Mouse (Mus musculus): ENCODE measurements around the gene Ndufaf2. TPM values are rescaled to one million over a fixed set of nuclear protein-coding genes. Genes with fewer than 3 reads are reported as not detected.

Ndufaf2 gene
- polyA plus RNA-seq, 1 experiment from 2014 or later, result 72.6 TPM

DNA sequence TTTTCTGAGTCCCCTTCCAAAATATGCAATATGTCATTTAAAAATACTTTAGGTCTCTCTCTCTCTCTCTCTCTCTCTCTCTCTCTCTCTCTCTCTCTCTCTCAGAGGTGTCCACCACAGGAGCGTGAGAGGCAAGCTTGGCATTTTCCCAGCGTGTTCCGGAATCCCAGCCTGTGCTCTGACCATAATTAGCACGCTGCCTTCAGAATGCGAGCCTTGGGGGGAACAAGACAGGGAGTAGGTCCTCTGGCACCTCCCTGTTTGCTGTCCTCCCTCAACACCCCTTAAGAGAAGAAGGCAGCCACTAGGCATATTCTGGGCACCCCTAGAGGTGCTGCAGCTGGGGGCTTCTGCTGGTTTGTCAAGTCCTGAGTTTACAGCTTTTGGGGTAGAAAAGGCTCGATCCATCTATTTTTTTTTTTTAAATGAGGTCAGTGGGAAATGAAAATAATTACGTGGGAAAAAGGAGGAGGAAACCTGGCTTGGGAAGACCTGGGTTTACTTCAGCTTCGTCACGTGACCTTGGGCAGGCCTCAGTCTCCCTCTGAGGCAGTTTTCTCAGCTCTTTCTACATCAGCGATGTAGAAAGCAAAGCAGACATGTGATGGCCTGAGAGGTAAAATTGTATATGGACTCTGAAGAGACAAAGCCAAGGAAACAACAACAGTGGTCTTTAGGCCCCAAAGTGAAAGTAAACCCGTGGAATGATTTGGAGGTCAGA, 187.8 kb downstream of the Ndufaf2 start:
- H3K27me3 ChIP-seq, result no peaks in the 10 kb centered on the region
- peak overlapping the region; percentile 30 for H3K4me2 ChIP-seq (replicated peaks)
- no peak overlapping the region for H3K9ac ChIP-seq (replicated peaks)
- peaks cover 22% of the 10 kb centered on the region for H3K4me1 ChIP-seq
- no peaks in the 10 kb centered on the region for H3K9me3 ChIP-seq
- H3K4me3 ChIP-seq, result no peak overlapping the region
- H3K27ac ChIP-seq (replicated peaks), result peak overlapping the region; percentile 85
- 45% methylated on average over 11 of the region's 11 CpGs for WGBS
- H3K36me3 ChIP-seq, result no peaks in the 10 kb centered on the region
- ATAC-seq (replicated peaks), result peak; percentile 74

DNA sequence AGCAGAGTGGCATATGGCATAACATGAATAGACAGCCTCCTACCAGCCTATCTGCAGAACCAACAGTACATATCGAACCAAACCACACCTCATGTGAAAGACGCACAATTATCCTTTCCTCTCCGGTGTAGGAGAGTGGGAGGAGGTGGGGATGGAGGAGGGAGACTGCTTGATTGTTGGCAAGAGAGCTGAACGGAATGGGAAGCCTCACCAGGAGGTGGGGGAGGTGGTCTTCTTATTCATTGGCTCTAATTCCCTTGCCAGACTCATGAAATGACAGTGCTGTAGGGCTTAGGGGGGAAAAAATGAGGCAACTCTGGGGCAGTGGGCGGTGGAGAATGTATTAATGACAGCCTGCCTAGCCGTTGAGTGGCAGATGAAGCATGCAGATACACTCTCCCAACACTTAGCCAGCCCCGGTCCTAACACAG, 188.4 kb downstream of the Ndufaf2 start:
- Histone ChIP-seq H3K27me3 (no peaks in the 10 kb centered on the region), H3K4me1 (peaks cover 22% of the 10 kb centered on the region), H3K9me3 (no peaks in the 10 kb centered on the region), H3K4me2 (replicated peaks) (peak overlapping the region; percentile 30), H3K36me3 (no peaks in the 10 kb centered on the region), H3K9ac (replicated peaks) (no peak overlapping the region), H3K4me3 (no peak overlapping the region), H3K27ac (replicated peaks) (peak overlapping the region; percentile 85)
- 8% methylated on average over 7 of the region's 7 CpGs for WGBS
- ATAC-seq (replicated peaks), result peak; percentile 91

DNA sequence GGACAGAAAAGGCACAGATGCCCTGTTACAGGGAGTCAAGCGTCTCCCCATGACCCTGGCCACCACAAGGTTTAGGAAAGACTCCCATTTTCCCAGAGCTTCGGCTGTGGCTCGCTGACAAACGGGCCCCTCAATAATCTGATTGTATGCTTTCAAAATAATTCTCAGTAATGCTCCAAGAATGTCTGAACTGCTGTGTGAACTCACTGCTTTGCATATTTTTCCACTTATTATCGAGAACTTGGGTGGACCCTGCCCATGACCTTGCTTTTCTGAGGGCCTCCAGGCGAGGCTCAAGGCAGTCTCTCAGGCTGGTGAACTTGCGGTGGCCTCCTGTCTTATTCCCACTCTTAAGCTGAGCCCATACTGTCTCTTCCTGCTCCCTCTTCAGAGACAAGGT, 193.8 kb downstream of the Ndufaf2 start:
- no peaks in the 10 kb centered on the region for H3K36me3 ChIP-seq
- H3K9ac ChIP-seq (replicated peaks), result no peak overlapping the region
- no peak overlapping the region for H3K4me3 ChIP-seq
- H3K4me2 ChIP-seq (replicated peaks), result no peak overlapping the region
- no peaks in the 10 kb centered on the region for H3K9me3 ChIP-seq
- no peak for ATAC-seq (replicated peaks)
- H3K27ac ChIP-seq (replicated peaks), result no peak overlapping the region
- peaks cover 7% of the 10 kb centered on the region for H3K4me1 ChIP-seq
- H3K27me3 ChIP-seq, result no peaks in the 10 kb centered on the region
- WGBS, result 72% methylated on average over 7 of the region's 7 CpGs

DNA sequence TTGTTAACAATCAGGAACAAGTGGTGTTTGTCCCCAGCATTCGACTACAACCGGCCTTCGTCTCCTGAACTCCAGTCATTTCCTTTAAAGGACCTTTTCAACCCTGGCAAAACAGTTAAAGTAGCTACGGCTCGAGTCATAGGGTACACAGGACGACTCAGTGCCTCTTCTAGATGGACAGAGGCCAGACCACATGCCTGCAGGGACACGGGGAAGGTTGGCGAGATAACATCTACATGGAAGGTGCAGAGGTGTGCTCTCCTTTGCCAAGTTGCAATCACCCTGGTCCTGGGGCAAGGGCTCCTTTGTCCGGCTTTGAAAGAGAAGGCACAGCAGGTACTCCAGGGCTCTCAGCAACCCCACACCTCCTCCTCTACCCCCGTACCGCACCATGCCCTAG, 195.0 kb downstream of the Ndufaf2 start:
- H3K27ac ChIP-seq (replicated peaks), result no peak overlapping the region
- H3K27me3 ChIP-seq, result no peaks in the 10 kb centered on the region
- no peaks in the 10 kb centered on the region for H3K36me3 ChIP-seq
- H3K9ac ChIP-seq (replicated peaks), result no peak overlapping the region
- no peak overlapping the region for H3K4me2 ChIP-seq (replicated peaks)
- WGBS, result 45% methylated on average over 11 of the region's 11 CpGs
- no peak overlapping the region for H3K4me3 ChIP-seq
- peaks cover 6% of the 10 kb centered on the region for H3K4me1 ChIP-seq
- no peak for ATAC-seq (replicated peaks)
- H3K9me3 ChIP-seq, result no peaks in the 10 kb centered on the region

DNA sequence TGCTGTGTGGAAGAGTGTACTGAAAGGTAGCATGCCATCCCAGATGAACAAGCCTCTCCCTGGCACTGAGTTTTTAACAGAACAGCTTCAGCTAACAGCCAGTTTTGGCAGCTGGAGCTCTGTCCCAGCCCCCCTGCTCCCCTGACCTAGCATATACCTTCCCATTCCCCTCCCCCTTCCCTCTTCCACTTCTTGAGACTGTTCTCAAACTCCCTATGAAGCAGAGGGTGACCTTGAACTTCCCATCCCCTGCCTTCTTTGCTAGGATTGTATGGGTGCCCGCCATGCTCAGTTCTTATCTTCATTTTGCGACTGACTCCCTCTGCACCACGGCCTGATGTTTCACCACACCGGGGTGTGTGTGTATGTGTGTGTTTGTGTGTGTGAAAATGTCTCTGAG, 195.7 kb downstream of the Ndufaf2 start:
- Histone ChIP-seq H3K4me2 (replicated peaks) (no peak overlapping the region), H3K9me3 (no peaks in the 10 kb centered on the region), H3K4me1 (peaks cover 6% of the 10 kb centered on the region), H3K4me3 (no peak overlapping the region), H3K9ac (replicated peaks) (no peak overlapping the region), H3K27ac (replicated peaks) (no peak overlapping the region), H3K36me3 (no peaks in the 10 kb centered on the region), H3K27me3 (no peaks in the 10 kb centered on the region)
- WGBS, result 76% methylated on average over 4 of the region's 4 CpGs
- ATAC-seq (replicated peaks), result no peak

DNA sequence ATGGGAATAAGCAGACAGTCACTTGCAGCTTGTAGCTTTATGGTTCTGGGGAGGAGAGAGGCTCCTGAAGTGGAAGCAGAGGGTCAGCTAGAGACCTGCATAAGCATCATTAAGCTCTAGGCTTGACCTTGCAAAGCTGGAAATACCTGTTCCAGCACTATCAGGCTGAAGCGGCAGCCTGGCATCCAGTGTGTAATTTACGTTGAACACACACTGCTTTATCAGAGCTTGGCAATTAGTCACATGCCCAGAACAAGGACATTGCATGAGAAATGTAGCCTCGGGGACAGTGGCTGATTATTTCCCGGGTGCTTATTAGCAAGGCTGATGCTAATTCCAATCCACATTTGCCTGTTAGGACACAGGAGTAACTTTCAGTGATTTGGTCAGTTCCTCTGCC, 196.5 kb downstream of the Ndufaf2 start:
- Histone ChIP-seq H3K27me3 (no peaks in the 10 kb centered on the region), H3K9ac (replicated peaks) (no peak overlapping the region), H3K4me1 (peaks cover 6% of the 10 kb centered on the region), H3K27ac (replicated peaks) (no peak overlapping the region), H3K36me3 (no peaks in the 10 kb centered on the region), H3K4me3 (no peak overlapping the region), H3K4me2 (replicated peaks) (no peak overlapping the region), H3K9me3 (no peaks in the 10 kb centered on the region)
- WGBS, result 22% methylated on average over 4 of the region's 4 CpGs
- no peak for ATAC-seq (replicated peaks)

DNA sequence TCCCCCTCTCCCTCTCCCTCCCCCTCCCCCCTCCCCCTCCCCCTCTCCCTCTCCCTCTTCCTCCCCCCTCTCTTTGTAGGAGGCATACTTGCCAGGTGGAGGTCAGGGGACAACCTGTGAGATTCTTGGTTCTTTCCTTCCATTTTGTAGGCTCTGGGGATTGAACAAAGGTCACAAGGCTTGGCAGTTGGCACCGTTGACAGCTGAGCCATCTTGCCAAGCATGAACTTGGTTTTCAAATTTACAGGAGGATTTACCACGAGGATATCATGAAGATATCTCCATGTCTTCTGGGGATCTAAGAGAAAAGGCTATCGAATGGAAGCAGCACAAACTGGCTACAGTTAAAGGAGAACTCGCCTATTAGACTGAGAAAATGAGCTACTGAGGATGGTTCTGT, 196.9 kb downstream of the Ndufaf2 start:
- Histone ChIP-seq H3K9me3 (no peaks in the 10 kb centered on the region), H3K27ac (replicated peaks) (no peak overlapping the region), H3K4me2 (replicated peaks) (no peak overlapping the region), H3K36me3 (no peaks in the 10 kb centered on the region), H3K9ac (replicated peaks) (no peak overlapping the region), H3K4me3 (no peak overlapping the region), H3K4me1 (peaks cover 6% of the 10 kb centered on the region), H3K27me3 (no peaks in the 10 kb centered on the region)
- ATAC-seq (replicated peaks), result no peak
- WGBS, result 87% methylated on average over 4 of the region's 4 CpGs

DNA sequence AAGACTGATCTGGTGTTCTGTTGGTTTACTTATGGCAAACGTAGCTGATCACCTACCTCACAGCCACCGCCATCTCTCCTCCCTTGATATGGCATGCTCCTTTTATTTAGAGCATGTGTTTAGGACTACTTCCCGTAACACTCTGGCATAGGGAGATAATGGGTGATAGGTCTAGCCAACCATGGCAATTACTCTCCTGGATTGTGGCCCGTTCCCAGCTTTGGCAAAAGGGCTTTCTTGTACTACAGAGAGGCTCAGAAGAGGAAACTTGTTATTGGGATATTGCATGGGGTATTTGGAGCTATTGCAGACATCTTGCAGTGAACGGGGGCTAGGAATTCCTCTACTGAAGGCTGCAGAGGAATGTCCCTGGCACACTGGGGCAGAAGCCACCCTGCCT, 197.9 kb downstream of the Ndufaf2 start:
- Histone ChIP-seq H3K36me3 (no peaks in the 10 kb centered on the region), H3K9me3 (no peaks in the 10 kb centered on the region), H3K4me1 (peaks cover 9% of the 10 kb centered on the region), H3K27me3 (no peaks in the 10 kb centered on the region), H3K4me3 (no peak overlapping the region), H3K4me2 (replicated peaks) (no peak overlapping the region), H3K27ac (replicated peaks) (no peak overlapping the region), H3K9ac (replicated peaks) (no peak overlapping the region)
- WGBS, result 78% methylated on average over 5 of the region's 5 CpGs
- no peak for ATAC-seq (replicated peaks)

DNA sequence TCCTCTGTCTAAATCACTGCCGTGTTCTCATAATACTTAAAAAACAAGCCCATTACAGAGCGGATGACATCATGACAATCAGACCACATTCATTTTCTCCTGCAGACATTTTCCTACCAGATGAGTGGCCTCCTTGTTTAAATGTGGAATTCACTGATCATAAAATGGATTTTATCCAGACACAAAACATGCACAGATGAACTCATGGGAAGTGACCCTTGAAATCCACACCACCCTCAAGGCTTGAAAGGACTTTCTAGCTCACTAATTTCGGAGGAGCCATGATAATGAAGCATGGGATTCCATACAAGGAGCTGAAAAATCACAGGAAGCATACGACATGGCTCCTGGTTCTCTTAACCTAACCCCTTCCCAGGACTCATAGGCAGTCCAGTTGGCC, 198.5 kb downstream of the Ndufaf2 start:
- 70% methylated on average over 4 of the region's 4 CpGs for WGBS
- no peak for ATAC-seq (replicated peaks)
- Histone ChIP-seq H3K9ac (replicated peaks) (no peak overlapping the region), H3K36me3 (no peaks in the 10 kb centered on the region), H3K27me3 (no peaks in the 10 kb centered on the region), H3K4me3 (no peak overlapping the region), H3K27ac (replicated peaks) (no peak overlapping the region), H3K4me2 (replicated peaks) (no peak overlapping the region), H3K9me3 (no peaks in the 10 kb centered on the region), H3K4me1 (peaks cover 13% of the 10 kb centered on the region)

DNA sequence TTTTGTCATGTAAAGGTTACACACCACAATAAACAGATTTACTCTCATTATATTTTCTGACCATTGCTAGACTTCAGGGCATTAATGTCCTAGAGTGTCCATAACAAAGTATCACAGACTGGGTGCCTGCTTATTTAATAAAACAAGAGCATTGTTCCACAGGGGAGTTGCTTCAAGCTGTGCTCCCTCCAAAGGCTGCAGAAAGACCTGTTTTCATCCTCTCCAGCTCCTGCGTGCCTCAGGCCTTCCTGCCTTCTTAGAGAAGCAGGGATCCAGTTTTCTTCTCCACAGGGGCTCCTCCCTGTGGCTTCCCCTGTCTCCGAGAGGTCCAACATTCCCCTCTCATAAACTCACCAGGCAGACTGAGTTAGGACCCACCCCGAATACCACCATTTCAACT, 202.2 kb downstream of the Ndufaf2 start:
- Histone ChIP-seq H3K9me3 (no peaks in the 10 kb centered on the region), H3K27ac (replicated peaks) (no peak overlapping the region), H3K27me3 (no peaks in the 10 kb centered on the region), H3K4me3 (no peak overlapping the region), H3K4me1 (peaks cover 17% of the 10 kb centered on the region), H3K4me2 (replicated peaks) (no peak overlapping the region), H3K36me3 (no peaks in the 10 kb centered on the region), H3K9ac (replicated peaks) (no peak overlapping the region)
- WGBS, result 20% methylated on average over 3 of the region's 3 CpGs
- ATAC-seq (replicated peaks), result no peak

DNA sequence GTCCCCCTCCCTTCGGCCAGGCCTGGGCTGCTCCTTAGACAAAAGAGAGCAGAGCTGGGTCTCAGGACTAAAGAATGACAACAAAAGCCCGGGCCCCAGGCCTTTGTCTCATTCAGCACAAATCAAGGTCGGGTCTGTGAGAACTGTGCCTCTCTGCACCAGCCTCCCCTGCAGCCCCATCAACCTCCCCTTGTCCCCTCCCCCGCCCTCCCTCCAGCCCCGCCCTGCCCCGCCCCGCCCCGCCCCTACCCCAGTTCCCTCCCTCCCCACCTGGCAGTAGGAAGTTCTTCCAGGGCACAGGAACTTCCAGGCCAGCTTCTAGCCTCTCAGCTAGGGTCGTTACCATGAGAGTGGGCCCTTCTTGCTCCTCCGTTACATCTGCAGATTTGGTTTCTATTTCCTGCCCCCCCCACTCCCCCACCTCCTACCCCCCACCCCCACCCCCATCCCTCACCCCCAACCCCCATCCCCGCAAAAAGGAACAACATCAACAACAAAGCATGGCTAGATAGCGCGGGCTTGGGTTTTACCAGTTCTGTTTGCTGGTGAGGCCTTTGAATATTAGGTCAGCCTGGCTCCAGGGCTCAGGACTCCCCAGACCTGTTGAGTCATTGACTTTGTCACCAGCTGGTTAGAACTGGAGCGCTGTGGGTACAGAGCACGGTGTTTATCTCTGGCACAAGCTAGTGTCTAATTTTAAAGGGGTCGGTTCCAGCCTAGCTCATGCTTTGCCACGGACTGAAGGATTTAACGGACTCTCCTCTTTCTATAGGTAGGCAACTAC, 202.9 kb downstream of the Ndufaf2 start:
- peak; percentile 76 for ATAC-seq (replicated peaks)
- WGBS, result 8% methylated on average over 13 of the region's 18 CpGs
- Histone ChIP-seq H3K4me3 (no peak overlapping the region), H3K27me3 (no peaks in the 10 kb centered on the region), H3K9ac (replicated peaks) (no peak overlapping the region), H3K9me3 (no peaks in the 10 kb centered on the region), H3K4me1 (peaks cover 17% of the 10 kb centered on the region), H3K27ac (replicated peaks) (no peak overlapping the region), H3K4me2 (replicated peaks) (no peak overlapping the region), H3K36me3 (no peaks in the 10 kb centered on the region)

DNA sequence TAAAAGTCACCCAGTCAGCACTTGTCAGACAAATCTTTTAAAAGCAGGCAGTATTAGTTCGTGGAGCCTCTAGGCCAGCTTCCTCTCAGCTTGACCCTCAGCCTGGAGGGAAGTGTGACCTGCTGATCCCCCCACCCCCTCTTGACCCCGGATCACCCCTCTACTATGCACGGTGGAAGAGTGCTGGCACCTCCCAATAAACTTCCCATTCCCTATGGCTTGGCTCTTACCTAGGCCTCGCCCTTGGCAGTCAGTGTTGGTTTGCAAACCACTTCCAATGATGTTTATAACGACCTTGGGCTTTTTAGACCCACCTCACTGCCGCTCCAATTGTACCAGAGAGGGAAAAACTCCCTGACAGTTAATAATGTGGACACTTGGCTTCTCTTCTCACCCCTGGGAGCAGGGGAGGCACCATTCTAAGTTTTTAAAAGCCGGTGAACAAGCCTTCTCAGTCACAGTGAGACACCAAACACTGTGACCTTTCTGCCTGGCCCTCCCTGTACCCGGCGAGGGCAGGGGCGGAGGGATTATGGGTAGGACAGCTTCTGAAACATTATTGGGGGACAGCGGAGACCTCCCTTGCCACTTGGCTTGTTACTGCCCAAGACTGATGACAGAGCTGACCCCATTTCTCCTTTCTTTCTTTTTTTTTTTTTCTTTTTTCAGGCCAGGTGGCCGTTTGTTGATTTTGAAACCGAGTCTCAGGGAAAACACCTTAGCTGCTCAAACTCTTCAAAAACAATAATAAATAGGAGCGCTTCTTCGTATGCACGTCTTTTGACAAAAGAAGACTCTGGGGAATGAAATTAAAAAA, 203.8 kb downstream of the Ndufaf2 start:
- H3K27ac ChIP-seq (replicated peaks), result no peak overlapping the region
- no peak overlapping the region for H3K9ac ChIP-seq (replicated peaks)
- WGBS, result 11% methylated on average over 16 of the region's 16 CpGs

More for the DNA sequence above, 203.8 kb downstream of the Ndufaf2 start:
- H3K4me3 ChIP-seq, result no peak overlapping the region
- no peaks in the 10 kb centered on the region for H3K36me3 ChIP-seq
- peaks cover 17% of the 10 kb centered on the region for H3K4me1 ChIP-seq
- no peaks in the 10 kb centered on the region for H3K27me3 ChIP-seq
- no peaks in the 10 kb centered on the region for H3K9me3 ChIP-seq
- no peak; the same call in 1 of the 2 replicates for ATAC-seq (replicated peaks)
- no peak overlapping the region for H3K4me2 ChIP-seq (replicated peaks)
